Mouse (Mus musculus): ENCODE measurements at regions not wholly inside any gene's neighbourhood (a gene's known extent, or its start where the extent isn't known, plus 50 kb on each side); places are given as distances from the start of the nearest gene placed in this dataset.

DNA sequence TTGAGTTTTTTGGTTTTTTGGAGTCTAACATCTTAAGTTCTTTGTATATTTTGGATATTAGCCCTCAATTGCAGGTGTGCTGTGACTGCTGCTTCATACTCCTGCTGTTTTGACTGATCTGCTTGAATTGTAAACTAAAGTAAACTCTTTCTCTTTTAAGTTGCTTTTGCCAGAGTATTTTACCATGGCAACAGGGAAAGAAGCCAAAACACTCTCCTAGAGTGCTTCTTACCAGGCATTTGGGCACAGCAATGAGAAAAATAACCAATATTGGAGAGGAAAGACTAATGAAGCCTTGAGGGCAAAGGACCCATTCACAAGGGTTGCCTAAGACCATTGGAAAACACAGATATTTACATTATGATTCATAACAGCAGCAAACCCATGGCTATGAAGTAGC, 437.3 kb downstream of the Wdr11 start:
- Histone ChIP-seq H3K27ac (ENCODE audit: low read length) (no peak overlapping the region), H3K9ac (ENCODE audit: low read length) (no peak overlapping the region), H3K27me3 (ENCODE audit: control insufficient read depth, insufficient read depth, low read length) (no peaks in the 10 kb centered on the region), H3K4me3 (replicated peaks; ENCODE audit: low read length) (no peak overlapping the region), H3K9me3 (replicated peaks; ENCODE audit: control insufficient read depth, low read length) (no peaks in the 10 kb centered on the region), H3K4me1 (ENCODE audit: control insufficient read depth, insufficient read depth, low read length) (no peaks in the 10 kb centered on the region), H3K4me2 (ENCODE audit: low read depth, low read length) (no peak overlapping the region), H3K36me3 (ENCODE audit: control insufficient read depth, insufficient read depth, low read length) (no peaks in the 10 kb centered on the region)
- no peak for ATAC-seq (ENCODE audit: insufficient read depth, low FRiP score)

DNA sequence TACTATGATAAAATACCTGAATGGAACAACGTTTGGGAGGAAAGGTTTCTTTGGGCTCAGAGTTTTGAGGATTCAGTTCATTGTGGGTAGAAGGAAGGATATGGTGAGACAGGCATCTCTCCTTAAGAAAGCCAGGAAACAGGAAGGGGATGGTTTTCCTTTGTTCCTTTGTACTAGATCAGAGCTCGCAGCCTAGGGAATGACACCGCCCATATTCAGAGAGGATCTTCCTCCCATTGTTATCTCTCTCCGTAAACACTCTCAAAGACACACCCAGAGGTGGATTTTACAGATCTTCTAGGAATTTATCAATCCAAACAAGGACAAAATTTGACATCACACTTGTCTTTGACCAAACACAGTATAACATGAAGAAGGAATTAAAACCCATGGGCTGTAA, 439.0 kb downstream of the Wdr11 start:
- no peaks in the 10 kb centered on the region for H3K9me3 ChIP-seq (replicated peaks; ENCODE audit: control insufficient read depth, low read length)
- no peaks in the 10 kb centered on the region for H3K27me3 ChIP-seq (ENCODE audit: control insufficient read depth, insufficient read depth, low read length)
- no peak for ATAC-seq (ENCODE audit: insufficient read depth, low FRiP score)
- no peak overlapping the region for H3K4me2 ChIP-seq (ENCODE audit: low read depth, low read length)
- WGBS, result 81% methylated on average over 4 of the region's 4 CpGs
- no peak overlapping the region for H3K4me3 ChIP-seq (replicated peaks; ENCODE audit: low read length)
- no peak overlapping the region for H3K9ac ChIP-seq (ENCODE audit: low read length)
- H3K4me1 ChIP-seq (ENCODE audit: control insufficient read depth, insufficient read depth, low read length), result no peaks in the 10 kb centered on the region
- H3K36me3 ChIP-seq (ENCODE audit: control insufficient read depth, insufficient read depth, low read length), result no peaks in the 10 kb centered on the region
- H3K27ac ChIP-seq (ENCODE audit: low read length), result no peak overlapping the region

DNA sequence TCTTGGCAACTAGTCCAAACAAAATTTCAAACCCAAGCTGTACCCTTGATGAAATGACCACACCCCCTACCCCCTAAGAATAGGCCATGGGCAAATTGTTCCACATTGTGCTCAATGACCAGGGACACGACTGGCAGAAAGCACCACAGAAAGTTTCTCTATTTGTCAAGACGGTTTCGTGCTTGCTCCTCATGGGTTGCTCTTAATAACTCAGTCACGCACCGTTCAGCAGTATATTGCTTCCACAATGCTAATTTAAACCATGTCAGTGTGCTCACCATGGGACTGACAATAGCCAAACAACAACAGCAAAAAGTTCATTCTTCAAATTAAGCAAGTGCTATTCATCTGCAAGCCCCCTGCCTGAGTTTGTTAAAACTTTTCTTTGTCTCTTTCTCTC, 444.6 kb downstream of the Wdr11 start:
- WGBS, result 66% methylated on average over 5 of the region's 5 CpGs
- no peak for ATAC-seq (ENCODE audit: insufficient read depth, low FRiP score)
- Histone ChIP-seq H3K4me2 (ENCODE audit: low read depth, low read length) (no peak overlapping the region), H3K27ac (ENCODE audit: low read length) (peak overlapping the region; percentile 64), H3K4me3 (replicated peaks; ENCODE audit: low read length) (no peak overlapping the region), H3K4me1 (ENCODE audit: control insufficient read depth, insufficient read depth, low read length) (peaks cover 22% of the 10 kb centered on the region), H3K9me3 (replicated peaks; ENCODE audit: control insufficient read depth, low read length) (no peaks in the 10 kb centered on the region), H3K36me3 (ENCODE audit: control insufficient read depth, insufficient read depth, low read length) (no peaks in the 10 kb centered on the region), H3K9ac (ENCODE audit: low read length) (no peak overlapping the region), H3K27me3 (ENCODE audit: control insufficient read depth, insufficient read depth, low read length) (no peaks in the 10 kb centered on the region)

DNA sequence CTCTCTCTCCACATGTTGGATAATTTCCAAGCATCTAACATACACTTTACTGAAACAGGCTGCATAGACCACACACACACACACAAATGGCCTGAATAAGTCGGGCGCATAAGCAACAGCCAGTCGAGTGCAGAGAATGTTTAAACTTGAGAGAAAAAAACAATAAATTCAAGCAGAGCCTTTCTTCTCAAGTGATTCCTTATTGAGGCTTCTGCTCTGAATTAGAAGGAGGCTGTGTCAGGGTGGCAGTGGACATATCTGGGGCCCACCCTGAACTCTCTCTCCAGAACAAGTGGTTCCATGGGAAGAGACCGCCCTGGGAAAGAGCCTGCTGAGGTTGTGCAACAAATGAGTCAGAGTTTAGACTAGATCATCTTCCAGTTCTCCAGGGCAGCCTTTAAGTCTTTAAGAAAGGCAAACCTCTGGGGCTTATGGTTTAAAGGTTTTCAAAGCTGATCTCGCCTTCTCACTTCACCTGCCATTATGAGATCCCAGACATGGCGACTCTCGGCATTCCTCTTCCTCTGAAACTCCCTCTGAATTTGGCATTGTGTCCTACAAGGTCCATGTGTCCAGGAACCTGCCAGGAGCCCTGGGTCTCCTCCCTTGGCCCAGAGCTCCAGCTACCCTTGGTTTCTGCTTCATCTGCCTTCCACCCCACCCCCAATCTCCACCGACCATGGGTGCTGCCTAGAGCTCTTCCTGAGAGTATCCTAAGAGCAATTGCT, 445.3 kb downstream of the Wdr11 start:
- Histone ChIP-seq H3K27me3 (ENCODE audit: control insufficient read depth, insufficient read depth, low read length) (no peaks in the 10 kb centered on the region), H3K27ac (ENCODE audit: low read length) (peak overlapping the region; percentile 90), H3K4me2 (ENCODE audit: low read depth, low read length) (no peak overlapping the region), H3K9me3 (replicated peaks; ENCODE audit: control insufficient read depth, low read length) (no peaks in the 10 kb centered on the region), H3K9ac (ENCODE audit: low read length) (no peak overlapping the region), H3K36me3 (ENCODE audit: control insufficient read depth, insufficient read depth, low read length) (no peaks in the 10 kb centered on the region), H3K4me1 (ENCODE audit: control insufficient read depth, insufficient read depth, low read length) (peaks cover 30% of the 10 kb centered on the region), H3K4me3 (replicated peaks; ENCODE audit: low read length) (no peak overlapping the region)
- 43% methylated on average over 8 of the region's 8 CpGs for WGBS
- ATAC-seq (ENCODE audit: insufficient read depth, low FRiP score), result peak; percentile 78; the same call in 1 of the 2 replicates

DNA sequence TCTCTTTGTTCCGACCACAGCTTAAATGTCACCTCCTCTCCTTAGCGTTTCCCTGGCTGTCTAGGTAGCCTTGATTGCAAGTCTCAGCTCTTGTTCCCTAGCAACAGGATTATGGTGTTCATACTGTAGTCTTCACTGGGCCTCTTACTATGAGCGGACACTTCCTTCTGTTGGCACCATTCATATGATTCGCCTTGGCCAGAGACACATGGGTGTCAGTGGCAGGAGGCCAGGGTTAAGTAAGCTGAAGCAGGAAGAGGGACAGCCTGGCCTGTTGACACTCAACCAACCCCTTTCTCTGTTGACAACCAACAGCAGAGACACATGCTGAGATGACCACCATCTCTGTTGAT, 445.9 kb downstream of the Wdr11 start:
- Histone ChIP-seq H3K4me1 (ENCODE audit: control insufficient read depth, insufficient read depth, low read length) (peaks cover 31% of the 10 kb centered on the region), H3K9me3 (replicated peaks; ENCODE audit: control insufficient read depth, low read length) (no peaks in the 10 kb centered on the region), H3K9ac (ENCODE audit: low read length) (no peak overlapping the region), H3K4me3 (replicated peaks; ENCODE audit: low read length) (no peak overlapping the region), H3K36me3 (ENCODE audit: control insufficient read depth, insufficient read depth, low read length) (no peaks in the 10 kb centered on the region), H3K27ac (ENCODE audit: low read length) (peak overlapping the region; percentile 90), H3K4me2 (ENCODE audit: low read depth, low read length) (no peak overlapping the region), H3K27me3 (ENCODE audit: control insufficient read depth, insufficient read depth, low read length) (no peaks in the 10 kb centered on the region)
- WGBS, result 67% methylated on average over 4 of the region's 4 CpGs
- no peak for ATAC-seq (ENCODE audit: insufficient read depth, low FRiP score)

DNA sequence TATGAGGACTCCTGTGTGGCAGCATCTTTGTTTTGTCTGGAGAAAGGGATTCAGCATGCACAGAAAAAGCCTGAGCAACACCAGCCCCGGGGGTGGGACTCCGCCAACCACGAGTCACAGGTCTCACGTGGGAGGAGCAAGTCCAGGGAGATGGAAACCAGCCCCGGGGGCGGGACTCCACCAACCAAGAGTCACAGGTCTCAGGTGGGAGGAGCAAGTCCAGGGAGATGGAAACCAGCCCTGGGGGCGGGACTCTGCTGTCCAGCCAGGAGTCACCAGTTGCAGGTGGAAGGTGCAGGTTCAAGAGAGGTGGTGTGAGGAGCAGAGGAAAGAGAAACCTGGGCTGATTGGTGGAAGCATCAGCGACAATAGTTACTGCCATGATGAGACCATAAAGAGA, 448.9 kb downstream of the Wdr11 start:
- Histone ChIP-seq H3K9ac (ENCODE audit: low read length) (no peak overlapping the region), H3K4me2 (ENCODE audit: low read depth, low read length) (no peak overlapping the region), H3K27ac (ENCODE audit: low read length) (peak overlapping the region; percentile 84; the same call in 1 of the 2 replicates), H3K4me1 (ENCODE audit: control insufficient read depth, insufficient read depth, low read length) (peaks cover 45% of the 10 kb centered on the region), H3K27me3 (ENCODE audit: control insufficient read depth, insufficient read depth, low read length) (no peaks in the 10 kb centered on the region), H3K9me3 (replicated peaks; ENCODE audit: control insufficient read depth, low read length) (no peaks in the 10 kb centered on the region), H3K36me3 (ENCODE audit: control insufficient read depth, insufficient read depth, low read length) (no peaks in the 10 kb centered on the region), H3K4me3 (replicated peaks; ENCODE audit: low read length) (no peak overlapping the region)
- WGBS, result 66% methylated on average over 8 of the region's 8 CpGs
- no peak for ATAC-seq (ENCODE audit: insufficient read depth, low FRiP score)

DNA sequence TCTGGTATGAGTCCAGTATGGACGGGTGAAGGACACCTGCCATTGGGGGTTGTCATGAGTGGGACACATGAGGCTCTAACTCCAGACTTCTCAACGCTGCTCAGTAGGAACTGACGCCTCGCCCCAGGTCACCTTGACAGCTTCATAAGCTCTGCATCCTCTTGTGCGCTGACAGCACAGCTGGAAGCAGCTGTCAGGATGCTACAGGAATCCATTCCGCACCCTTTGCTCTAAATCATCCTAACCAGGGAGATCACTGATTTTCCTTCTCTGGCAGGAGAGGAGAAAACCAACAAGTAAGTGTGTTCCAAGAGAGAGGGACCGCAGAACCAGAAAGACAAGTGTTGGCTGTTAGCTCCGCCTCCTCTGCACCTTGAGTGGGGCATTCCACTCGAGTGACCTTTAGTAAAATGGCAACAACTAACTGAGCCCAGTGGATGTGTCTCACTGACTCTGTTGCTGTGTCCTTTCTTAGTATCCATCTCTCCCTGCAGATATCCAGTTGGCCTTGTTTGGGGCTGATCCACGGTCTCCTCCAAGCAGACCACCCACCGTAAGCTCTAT, 449.8 kb downstream of the Wdr11 start:
- peak overlapping the region; percentile 84 for H3K27ac ChIP-seq (ENCODE audit: low read length)
- whole genome bisulfite sequencing, result 63% methylated on average over 11 of the region's 11 CpGs
- H3K36me3 ChIP-seq (ENCODE audit: control insufficient read depth, insufficient read depth, low read length), result no peaks in the 10 kb centered on the region
- H3K9me3 ChIP-seq (replicated peaks; ENCODE audit: control insufficient read depth, low read length), result no peaks in the 10 kb centered on the region
- no peak overlapping the region for H3K4me3 ChIP-seq (replicated peaks; ENCODE audit: low read length)
- no peak overlapping the region for H3K4me2 ChIP-seq (ENCODE audit: low read depth, low read length)
- no peak for ATAC-seq (ENCODE audit: insufficient read depth, low FRiP score)
- peaks cover 41% of the 10 kb centered on the region for H3K4me1 ChIP-seq (ENCODE audit: control insufficient read depth, insufficient read depth, low read length)
- no peaks in the 10 kb centered on the region for H3K27me3 ChIP-seq (ENCODE audit: control insufficient read depth, insufficient read depth, low read length)
- no peak overlapping the region for H3K9ac ChIP-seq (ENCODE audit: low read length)

DNA sequence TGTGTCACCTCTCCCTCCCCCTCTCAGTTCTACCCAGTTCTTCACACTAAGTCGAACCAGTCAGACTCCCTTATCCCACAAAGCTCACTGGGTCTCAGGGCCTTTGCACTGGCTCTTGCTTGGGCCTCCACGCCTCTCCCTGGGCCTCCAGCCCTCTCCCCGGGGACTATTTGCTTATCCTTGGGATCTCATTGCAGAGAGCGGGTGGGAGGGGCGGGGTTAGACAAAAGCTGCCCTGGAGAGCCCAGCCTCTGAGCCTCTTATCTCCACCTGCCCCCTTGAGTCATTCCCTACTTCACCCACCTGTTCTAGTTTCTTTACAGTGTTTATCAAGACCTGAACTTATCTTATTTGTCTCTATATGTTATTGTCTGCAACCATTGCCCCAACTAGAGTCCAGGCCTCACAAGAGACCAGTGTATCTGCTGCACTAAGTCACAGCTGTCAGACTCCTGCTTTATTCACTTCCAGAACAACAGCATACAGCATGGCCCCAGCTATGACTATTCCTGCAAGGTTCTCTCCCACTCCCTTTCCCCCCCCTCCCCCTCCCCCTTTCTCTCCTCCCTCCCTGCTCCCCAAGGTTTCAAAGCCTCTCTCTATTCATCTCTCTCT, 450.7 kb downstream of the Wdr11 start:
- WGBS, result 41% methylated on average over 5 of the region's 5 CpGs

DNA sequence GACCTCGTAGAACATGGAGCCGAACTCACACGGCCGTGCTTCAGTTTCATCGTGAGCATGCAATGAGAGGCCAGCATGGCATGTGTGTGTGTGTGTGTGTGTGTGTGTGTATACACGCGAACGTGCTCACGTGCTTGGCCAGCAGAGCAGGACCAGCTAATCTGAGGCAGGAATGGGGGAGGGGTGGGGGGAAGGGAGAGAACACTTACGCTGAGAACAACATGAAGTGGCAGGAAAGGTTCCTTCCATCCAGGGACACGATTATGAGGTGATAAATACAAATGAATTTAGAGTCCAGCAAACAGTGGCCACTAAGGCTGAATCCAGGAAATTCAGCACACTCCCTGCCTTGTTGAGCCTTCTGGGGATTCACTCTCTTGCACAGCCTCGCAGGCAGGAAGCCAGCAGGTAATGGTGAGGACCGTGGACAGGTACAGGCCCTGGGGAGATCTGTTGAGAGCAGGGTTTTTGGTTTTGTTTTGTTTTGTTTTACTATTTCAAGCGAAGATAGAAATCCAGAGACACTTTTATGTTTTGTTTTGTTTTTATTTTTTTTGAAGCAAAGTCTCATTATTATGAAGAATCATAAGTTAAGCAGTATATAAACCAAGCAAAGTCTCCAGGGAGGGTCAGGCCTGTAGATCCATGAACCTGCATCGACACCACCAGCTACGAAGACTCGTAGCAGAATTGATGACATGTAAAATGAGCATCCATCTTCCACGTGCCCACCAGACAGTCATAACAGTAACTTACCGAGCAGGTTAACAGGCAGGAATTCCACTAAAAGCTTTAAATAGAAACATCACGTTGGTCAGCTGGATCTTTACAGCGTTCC, 452.0 kb downstream of the Wdr11 start:
- peak overlapping the region; percentile 84 for H3K27ac ChIP-seq (ENCODE audit: low read length)
- WGBS, result 37% methylated on average over 21 of the region's 21 CpGs
- no peak overlapping the region; the same call in 1 of the 2 replicates for H3K9ac ChIP-seq (ENCODE audit: low read length)
- no peaks in the 10 kb centered on the region for H3K27me3 ChIP-seq (ENCODE audit: control insufficient read depth, insufficient read depth, low read length)
- no peaks in the 10 kb centered on the region for H3K36me3 ChIP-seq (ENCODE audit: control insufficient read depth, insufficient read depth, low read length)
- peaks cover 29% of the 10 kb centered on the region for H3K4me1 ChIP-seq (ENCODE audit: control insufficient read depth, insufficient read depth, low read length)
- no peak for ATAC-seq (ENCODE audit: insufficient read depth, low FRiP score)
- H3K9me3 ChIP-seq (replicated peaks; ENCODE audit: control insufficient read depth, low read length), result no peaks in the 10 kb centered on the region
- H3K4me2 ChIP-seq (ENCODE audit: low read depth, low read length), result no peak overlapping the region
- H3K4me3 ChIP-seq (replicated peaks; ENCODE audit: low read length), result no peak overlapping the region

More for the DNA sequence above, 450.7 kb downstream of the Wdr11 start:
- Histone ChIP-seq H3K27me3 (ENCODE audit: control insufficient read depth, insufficient read depth, low read length) (no peaks in the 10 kb centered on the region), H3K4me1 (ENCODE audit: control insufficient read depth, insufficient read depth, low read length) (peaks cover 31% of the 10 kb centered on the region), H3K27ac (ENCODE audit: low read length) (peak overlapping the region; percentile 84), H3K36me3 (ENCODE audit: control insufficient read depth, insufficient read depth, low read length) (no peaks in the 10 kb centered on the region), H3K4me3 (replicated peaks; ENCODE audit: low read length) (no peak overlapping the region), H3K4me2 (ENCODE audit: low read depth, low read length) (no peak overlapping the region), H3K9me3 (replicated peaks; ENCODE audit: control insufficient read depth, low read length) (no peaks in the 10 kb centered on the region), H3K9ac (ENCODE audit: low read length) (no peak overlapping the region)
- ATAC-seq (ENCODE audit: insufficient read depth, low FRiP score), result peak; percentile 69
